Mouse (Mus musculus) neural tube, embryonic 12.5 days (tissue): Measurements from ENCODE around the gene Gm49776. TPM values are rescaled to one million over a fixed set of nuclear protein-coding genes. Genes with fewer than 3 reads are reported as not detected.

Source experiments
- ATAC-seq: fragments of 200-750 bp; cut with Nextera tagmentation; 2 replicates; pipeline ENCODE4 v1.8.0; 2017; ENCODE audit warnings: low read depth, mild to moderate bottlenecking, moderate TSS enrichment, moderate library complexity; ENCODE audit not compliant: low FRiP score
- H3K27ac ChIP-seq: fragments of 300-500 bp; sonication (generic); 2 replicates; pipeline ENCODE4 v1.5.1; 2016
- H3K27me3 ChIP-seq: fragments of 300-500 bp; sonication (generic); replicated peaks from 2 replicates; pipeline ENCODE4 v1.6.1; 2016; ENCODE audit warnings: mild to moderate bottlenecking
- H3K36me3 ChIP-seq: fragments of 300-500 bp; sonication (generic); 2 replicates; pipeline ENCODE4 v1.6.1; 2016; ENCODE audit warnings: mild to moderate bottlenecking
- H3K4me1 ChIP-seq: fragments of 300-500 bp; sonication (generic); 2 replicates; pipeline ENCODE4 v1.6.1; 2016
- H3K4me2 ChIP-seq: fragments of 300-500 bp; sonication (generic); replicated peaks from 2 replicates; pipeline ENCODE4 v1.6.1; 2016; ENCODE audit warnings: mild to moderate bottlenecking
- H3K4me3 ChIP-seq: fragments of 300-500 bp; sonication (generic); 2 replicates; pipeline ENCODE4 v1.5.1; 2016
- H3K9ac ChIP-seq: fragments of 300-500 bp; sonication (generic); 2 replicates; pipeline ENCODE4 v1.6.1; 2016; ENCODE audit warnings: mild to moderate bottlenecking
- H3K9me3 ChIP-seq: fragments of 300-500 bp; sonication (generic); 2 replicates; pipeline ENCODE4 v1.6.1; 2016; ENCODE audit warnings: mild to moderate bottlenecking
- WGBS: fragments of 180-500 bp; shearing (Covaris S2); methylation state at CpG from one replicate; pipeline ENCODE4 v1.1.7; 2016; 5-methylcytosine and 5-hydroxymethylcytosine counted together
- polyA plus RNA-seq: library from polyadenylated mRNA; unstranded; fragments of >200 nt; fragmentation: Nextera tagmentation; extraction: Ambion mirVana; gene quantifications from 2 replicates; pipeline ENCODE4 v1.2.1, GENCODE M21; 2016

The Gm49776 gene
- polyA plus RNA-seq, 1 experiment from 2014 or later, result 2.8 TPM

- no peaks in the 10 kb centered on the region for H3K27me3 ChIP-seq
- peak; percentile 42 for ATAC-seq
- peak overlapping the region; percentile 90 for H3K9ac ChIP-seq
- peak overlapping the region; percentile 77 for H3K27ac ChIP-seq
- peaks cover 44% of the 10 kb centered on the region for H3K4me1 ChIP-seq
- peaks cover 66% of the 10 kb centered on the region for H3K36me3 ChIP-seq
- WGBS, result 7% methylated on average over 27 of the region's 27 CpGs
- H3K9me3 ChIP-seq, result no peaks in the 10 kb centered on the region
- H3K4me2 ChIP-seq, result peak overlapping the region; percentile 94
- H3K4me3 ChIP-seq, result peak overlapping the region; percentile 96
Observed at GRCm38 (mm10) chr16:18249364-18249967, 8.7 kb downstream of the Gm49776 start.

GRCm38 (mm10) chr16:18248433-18249363 is 9.4 kb downstream of the Gm49776 start, which contains the start of the genes Trmt2a and Ranbp1:
Gene Trmt2a, plus strand, starts transcription at chr16:18248679.
Gene Ranbp1, minus strand, starts transcription at chr16:18248732.
- peak within 1 kb of the TSS; percentile 90 for H3K9ac ChIP-seq
- H3K4me1 ChIP-seq, result peaks cover 44% of the 10 kb centered on the region
- under 1% methylated on average over 95 of the region's 102 CpGs for WGBS
- H3K27ac ChIP-seq, result peak within 1 kb of the TSS; percentile 77
- peaks cover 66% of the 10 kb centered on the region for H3K36me3 ChIP-seq
- H3K27me3 ChIP-seq, result no peaks in the 10 kb centered on the region
- H3K4me2 ChIP-seq, result peak within 1 kb of the TSS; percentile 94
- H3K4me3 ChIP-seq, result peak within 1 kb of the TSS; percentile 96
- no peaks in the 10 kb centered on the region for H3K9me3 ChIP-seq
- ATAC-seq, result peak; percentile 96

DNA sequence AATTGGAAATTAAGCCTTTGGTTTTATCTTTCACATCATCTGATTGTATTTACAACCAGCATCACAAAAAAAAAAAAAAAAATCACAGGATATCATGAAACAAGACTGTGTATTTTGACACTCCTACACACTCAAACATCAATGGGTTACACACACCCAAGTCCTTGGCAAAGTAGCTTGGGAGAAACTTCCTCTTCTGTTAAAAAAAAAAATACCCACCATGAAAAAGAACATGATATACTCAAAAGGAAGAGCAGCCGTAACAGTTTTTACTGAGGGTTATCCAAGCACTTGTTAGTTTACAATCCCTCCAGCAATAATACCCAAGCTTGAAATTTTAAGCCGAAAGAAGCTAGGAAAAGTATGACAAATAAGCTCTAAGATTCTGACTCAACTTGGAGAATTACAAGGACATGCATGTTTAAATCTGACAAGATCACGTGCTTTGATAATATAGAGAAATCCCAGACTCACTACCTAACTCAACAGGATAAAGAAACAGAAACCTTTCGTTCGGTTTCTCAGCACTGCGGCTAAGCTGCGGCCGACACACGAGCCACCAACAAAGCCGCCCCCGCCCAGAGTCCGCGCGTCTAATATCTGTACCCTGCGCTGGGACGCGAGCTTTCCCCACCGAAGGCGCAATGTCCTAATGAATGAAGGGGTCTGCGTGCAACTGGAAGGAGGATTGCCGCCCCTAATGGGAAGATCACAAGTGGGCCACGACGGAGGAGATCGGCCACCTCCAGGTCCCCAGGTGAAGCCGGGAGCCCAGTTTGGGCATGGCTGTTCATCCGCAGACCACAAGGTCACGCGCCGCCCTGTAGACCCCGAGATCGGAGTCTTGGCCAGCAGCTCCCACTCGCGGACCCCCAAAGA is 10.4 kb downstream of the Gm49776 start:
- H3K4me3 ChIP-seq, result peak overlapping the region; percentile 96
- under 1% methylated on average over 33 of the region's 33 CpGs for WGBS
- peak overlapping the region; percentile 94 for H3K4me2 ChIP-seq
- peaks cover 44% of the 10 kb centered on the region for H3K4me1 ChIP-seq
- no peaks in the 10 kb centered on the region for H3K27me3 ChIP-seq
- peak overlapping the region; percentile 90 for H3K9ac ChIP-seq
- no peaks in the 10 kb centered on the region for H3K9me3 ChIP-seq
- H3K27ac ChIP-seq, result peak overlapping the region; percentile 72
- peaks cover 66% of the 10 kb centered on the region for H3K36me3 ChIP-seq
- ATAC-seq, result peak; percentile 1; the same call in 1 of the 2 replicates

GRCm38 (mm10) chr16:18241581-18241980 is 16.5 kb downstream of the Gm49776 start:
- Histone ChIP-seq H3K27ac (no peak overlapping the region), H3K36me3 (peaks cover 85% of the 10 kb centered on the region), H3K4me2 (no peak overlapping the region), H3K27me3 (no peaks in the 10 kb centered on the region), H3K4me1 (peaks cover 12% of the 10 kb centered on the region), H3K9me3 (no peaks in the 10 kb centered on the region), H3K4me3 (no peak overlapping the region), H3K9ac (no peak overlapping the region)
- 96% methylated on average over 10 of the region's 10 CpGs for WGBS
- no peak for ATAC-seq

DNA sequence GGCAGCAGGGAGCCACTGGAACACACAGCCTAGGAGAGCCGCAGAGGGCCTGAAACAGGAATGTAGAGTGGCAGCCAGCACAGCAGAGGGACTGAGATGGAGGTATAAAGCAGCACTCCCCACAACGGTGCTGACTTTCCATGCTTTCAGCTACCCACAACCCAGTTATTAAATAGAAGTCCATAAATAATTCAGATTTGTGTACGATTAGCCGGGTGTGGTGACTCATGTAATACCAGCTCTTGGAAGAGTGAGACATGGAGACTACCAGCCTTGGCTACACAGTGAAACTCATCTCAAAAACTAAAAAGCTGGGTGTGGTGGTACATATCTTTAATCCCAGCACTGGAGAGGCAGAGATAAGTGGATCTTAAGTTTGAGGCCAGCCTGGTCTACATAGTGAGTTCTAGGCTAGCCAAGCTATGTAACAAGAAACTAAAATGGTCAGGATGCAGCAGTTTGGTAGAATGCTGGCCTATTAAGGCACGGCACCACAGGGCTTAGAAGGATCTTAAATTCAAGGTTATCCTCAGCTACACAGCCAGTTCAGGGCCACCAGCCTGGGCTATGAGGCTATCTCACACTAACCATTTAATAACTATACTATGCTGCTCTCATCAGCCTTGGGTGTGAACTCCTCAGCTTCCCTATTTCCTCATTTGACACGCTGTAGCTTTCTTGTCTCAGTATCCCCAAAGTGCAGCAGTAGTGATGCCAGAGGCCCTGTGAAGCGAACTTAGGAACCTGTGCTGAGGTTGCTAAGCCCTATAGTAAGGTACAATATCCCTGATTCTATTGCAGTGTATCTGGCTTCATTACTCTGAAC is 21.2 kb downstream of the Gm49776 start:
- H3K27me3 ChIP-seq, result no peaks in the 10 kb centered on the region
- peaks cover 29% of the 10 kb centered on the region for H3K4me1 ChIP-seq
- H3K27ac ChIP-seq, result no peak overlapping the region
- peaks cover 38% of the 10 kb centered on the region for H3K36me3 ChIP-seq
- no peak overlapping the region for H3K4me2 ChIP-seq
- ATAC-seq, result no peak
- WGBS, result 73% methylated on average over 7 of the region's 7 CpGs
- no peaks in the 10 kb centered on the region for H3K9me3 ChIP-seq
- H3K4me3 ChIP-seq, result no peak overlapping the region
- no peak overlapping the region for H3K9ac ChIP-seq

GRCm38 (mm10) chr16:18235389-18236065 is 22.6 kb downstream of the Gm49776 start:
- Histone ChIP-seq H3K27me3 (no peaks in the 10 kb centered on the region), H3K36me3 (peaks cover 25% of the 10 kb centered on the region), H3K4me1 (peaks cover 29% of the 10 kb centered on the region), H3K4me2 (peak overlapping the region; percentile 93), H3K9ac (peak overlapping the region; percentile 86), H3K9me3 (no peaks in the 10 kb centered on the region), H3K27ac (peak overlapping the region; percentile 77; the same call in 1 of the 2 replicates), H3K4me3 (peak overlapping the region; percentile 86)
- ATAC-seq, result peak; percentile 74
- 7% methylated on average over 19 of the region's 19 CpGs for WGBS

DNA sequence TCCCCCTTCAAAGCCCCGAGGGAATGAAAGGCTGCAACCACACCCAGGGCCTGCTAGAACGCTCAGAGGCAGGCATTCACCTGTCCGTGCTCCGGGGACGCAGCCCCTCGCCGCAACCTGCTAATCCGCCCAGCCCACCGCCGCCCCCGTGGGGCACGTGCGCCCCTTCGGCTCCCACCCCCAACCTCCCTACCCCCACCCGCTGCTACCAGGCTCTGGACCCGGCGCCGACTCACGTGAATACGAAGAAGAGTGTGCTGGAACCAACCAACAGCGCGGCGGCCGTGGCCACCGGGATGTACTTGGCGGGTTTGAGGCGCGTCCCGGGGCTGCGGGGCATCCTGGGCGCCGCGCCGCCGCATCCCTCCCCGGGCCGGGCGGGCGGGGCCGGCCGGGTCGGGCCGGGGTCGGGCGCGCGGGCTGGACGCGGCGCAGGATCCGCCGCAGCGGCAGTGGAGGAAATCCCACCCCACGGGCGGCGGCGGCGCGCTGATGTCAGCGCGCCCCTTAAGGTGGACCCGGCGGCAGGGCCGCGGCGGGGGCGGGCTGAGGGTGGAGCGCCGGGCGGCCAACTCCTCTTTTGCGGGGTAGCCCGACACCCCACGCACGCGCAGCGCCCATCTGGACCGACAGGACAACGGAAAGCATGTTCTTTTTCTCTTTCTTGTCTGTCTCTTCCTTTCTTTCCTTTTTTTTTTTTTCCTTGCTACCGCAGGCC is 23.3 kb downstream of the Gm49776 start, which contains the start of gene Zdhhc8:
Gene Zdhhc8, minus strand, starts transcription at position 466 of the 718 bp plus-strand sequence.
- no peaks in the 10 kb centered on the region for H3K27me3 ChIP-seq

DNA sequence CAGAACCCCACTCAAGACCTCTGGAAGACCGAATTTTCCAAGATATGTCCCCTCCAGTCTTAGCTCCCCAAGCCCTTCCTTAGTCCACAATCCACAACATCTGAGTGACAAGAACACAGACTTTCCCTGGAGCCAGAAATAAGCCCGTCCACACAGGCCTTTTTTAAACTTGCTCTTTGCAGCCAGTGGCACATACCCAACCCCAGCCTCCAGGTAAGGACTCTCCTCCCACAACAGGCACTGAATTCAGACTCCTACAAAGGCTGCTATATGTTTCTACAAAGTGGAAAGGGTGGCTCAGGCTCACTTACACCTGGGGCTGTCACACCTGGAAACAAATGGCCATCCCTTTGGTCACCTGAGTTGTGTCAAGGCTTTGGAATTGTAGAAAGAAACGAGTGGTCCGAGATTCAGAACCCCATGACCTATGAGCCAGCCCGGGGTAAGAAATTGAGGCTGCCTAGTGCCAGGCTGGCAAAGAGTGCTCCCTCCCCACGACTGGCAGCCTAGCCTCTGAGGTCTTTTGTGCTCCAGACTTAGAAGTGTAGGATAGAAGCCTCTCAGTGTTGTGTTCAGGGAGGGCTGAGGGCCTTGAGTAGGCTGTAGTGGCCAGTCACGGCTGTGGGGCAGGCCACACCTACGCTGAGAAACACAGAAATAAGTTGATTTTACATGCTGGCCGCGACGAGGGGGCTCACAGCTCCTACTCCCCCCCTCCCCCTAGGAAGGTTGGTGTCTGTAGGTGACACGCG is 24.0 kb downstream of the Gm49776 start:
- Histone ChIP-seq H3K9me3 (no peaks in the 10 kb centered on the region), H3K4me2 (peak overlapping the region; percentile 93), H3K27me3 (no peaks in the 10 kb centered on the region), H3K36me3 (peaks cover 12% of the 10 kb centered on the region), H3K27ac (0 out of 2 replicates have a peak overlapping the region, but pooled peaks have one; percentile 77), H3K4me3 (peak overlapping the region; percentile 86), H3K9ac (peak overlapping the region; percentile 86), H3K4me1 (peaks cover 37% of the 10 kb centered on the region)
- 24% methylated on average over 13 of the region's 13 CpGs for WGBS
- peak; percentile 10 for ATAC-seq

More for the DNA sequence above, 23.3 kb downstream of the Gm49776 start, which contains the start of gene Zdhhc8:
- Histone ChIP-seq H3K36me3 (peaks cover 18% of the 10 kb centered on the region), H3K4me3 (peak within 1 kb of the TSS; percentile 86), H3K27ac (peak within 1 kb of the TSS; percentile 77; the same call in 1 of the 2 replicates), H3K9ac (peak within 1 kb of the TSS; percentile 86), H3K4me1 (peaks cover 30% of the 10 kb centered on the region), H3K9me3 (no peaks in the 10 kb centered on the region), H3K4me2 (peak within 1 kb of the TSS; percentile 93)
- WGBS, result under 1% methylated on average over 79 of the region's 79 CpGs
- ATAC-seq, result peak; percentile 77

- Histone ChIP-seq H3K4me1 (peaks cover 37% of the 10 kb centered on the region), H3K4me2 (peak overlapping the region; percentile 93), H3K27me3 (no peaks in the 10 kb centered on the region), H3K27ac (no peak overlapping the region), H3K9ac (no peak overlapping the region), H3K36me3 (peaks cover 13% of the 10 kb centered on the region), H3K4me3 (no peak overlapping the region), H3K9me3 (no peaks in the 10 kb centered on the region)
- 57% methylated on average over 1 of the region's 1 CpGs for WGBS
- no peak for ATAC-seq
Observed at GRCm38 (mm10) chr16:18233451-18233850, 24.7 kb downstream of the Gm49776 start.
